Mouse (Mus musculus): Measurements from ENCODE around the gene Sept8. TPM values are rescaled to one million over a fixed set of nuclear protein-coding genes. Genes with fewer than 3 reads are reported as not detected.

Sept8 gene
- polyA plus RNA-seq, 1 experiment from 2014 or later = 20.7 TPM

Other genes with a start within 250 kb of the Sept8 start
- 45.3 and 46.9 TPM in 2 replicates for gene Hspa4, start 218.8 kb upstream of the Sept8 start, polyA plus RNA-seq (2015; fragmentation: Nextera tagmentation; extraction: Ambion mirVana)
- 15.0 and 15.1 TPM in 2 replicates for gene Zcchc10, start 194.6 kb upstream of the Sept8 start, polyA plus RNA-seq (2015; fragmentation: Nextera tagmentation; extraction: Ambion mirVana)
- gene Aff4, start 168.4 kb upstream of the Sept8 start, polyA plus RNA-seq (2015; fragmentation: Nextera tagmentation; extraction: Ambion mirVana) = 43.9 and 63.2 TPM in 2 replicates
- 0.52 TPM in 1 of 2 replicates, not detected in the other for gene Leap2, start 96.1 kb upstream of the Sept8 start, polyA plus RNA-seq (2015; fragmentation: Nextera tagmentation; extraction: Ambion mirVana)
- gene Uqcrq, start 88.4 kb upstream of the Sept8 start, polyA plus RNA-seq (2015; fragmentation: Nextera tagmentation; extraction: Ambion mirVana) = 797 and 823 TPM in 2 replicates
- 2.9 and 3.2 TPM in 2 replicates for gene Gdf9, start 88.2 kb upstream of the Sept8 start, polyA plus RNA-seq (2015; fragmentation: Nextera tagmentation; extraction: Ambion mirVana)
- gene Gm10447, start 62.1 kb upstream of the Sept8 start, polyA plus RNA-seq (2015; fragmentation: Nextera tagmentation; extraction: Ambion mirVana) = 0.07 TPM in 1 of 2 replicates, not detected in the other
- 3.5 TPM in 2 replicates for gene Shroom1, start 62.1 kb upstream of the Sept8 start, polyA plus RNA-seq (2015; fragmentation: Nextera tagmentation; extraction: Ambion mirVana)
- not detected in 2 replicates for gene Gm9837, start 48.8 kb upstream of the Sept8 start, polyA plus RNA-seq (2015; fragmentation: Nextera tagmentation; extraction: Ambion mirVana)
- gene Gm9945, start 39.1 kb upstream of the Sept8 start, polyA plus RNA-seq (2015; fragmentation: Nextera tagmentation; extraction: Ambion mirVana) = 0.38 TPM in 1 of 2 replicates, not detected in the other
- gene Sowaha, start 39.0 kb upstream of the Sept8 start, polyA plus RNA-seq (2015; fragmentation: Nextera tagmentation; extraction: Ambion mirVana) = 1.3 and 1.6 TPM in 2 replicates
- 318 and 324 TPM in 2 replicates for gene Kif3a, start 48.1 kb downstream of the Sept8 start, polyA plus RNA-seq (2015; fragmentation: Nextera tagmentation; extraction: Ambion mirVana)
- gene Il4, start 99.4 kb downstream of the Sept8 start, polyA plus RNA-seq (2015; fragmentation: Nextera tagmentation; extraction: Ambion mirVana) = 3.6 and 5.8 TPM in 2 replicates
- gene Il13, start 115.4 kb downstream of the Sept8 start, polyA plus RNA-seq (2015; fragmentation: Nextera tagmentation; extraction: Ambion mirVana) = not detected in 2 replicates
- 12.2 and 12.3 TPM in 2 replicates for gene Rad50, start 188.1 kb downstream of the Sept8 start, polyA plus RNA-seq (2015; fragmentation: Nextera tagmentation; extraction: Ambion mirVana)
- gene Il5, start 201.5 kb downstream of the Sept8 start, polyA plus RNA-seq (2015; fragmentation: Nextera tagmentation; extraction: Ambion mirVana) = not detected in 2 replicates